ENCODE assay signal across 22 mouse cellular contexts in genomic region chr9:121741168-121741567, GRCm38 (mm10). TPM values are rescaled to one million over a fixed set of nuclear protein-coding genes. Genes with fewer than 3 reads are reported as not detected.
A peak's percentile ranks its signal among the peaks of the same experiment; 100 is the strongest.
DNase-seq lines count a peak whose midpoint lies in the region; TF ChIP-seq lines count a peak whose summit lies in the region.
"Had no signal": no experiment of that assay in that cellular context is flagged by ENCODE, and none has a peak within 500 bp of the region (broad histone marks: within the 10 kb centered on the region; RNA-seq: fewer than 3 reads in every experiment).

No protein-coding gene starts in this region.

- H3K79me2 ChIP-seq in CH12.LX (replicated peaks; ENCODE audit: control insufficient read depth, extremely low read depth, insufficient read depth, poor library complexity, severe bottlenecking) = peaks cover 22% of the 10 kb centered on the region

- H3K4me3 ChIP-seq in CH12.LX (replicated peaks in 1 of 3; ENCODE audit: low read depth in 2 of 3, low read length in 2 of 3, poor library complexity in 1 of 3) = no peak overlapping the region
- no peak overlapping the region for H3K4me3 ChIP-seq in thymus, adult 2 months (ENCODE audit: control insufficient read depth, insufficient read depth, low read length)
- H3K4me3 ChIP-seq: embryonic facial prominence, embryonic 10.5 days; embryonic facial prominence, embryonic 12.5 days; forebrain, embryonic 13.5 days; forebrain, embryonic 15.5 days had no signal

- no peaks in the 10 kb centered on the region for H3K27me3 ChIP-seq in CH12.LX (replicated peaks)
- H3K27me3 ChIP-seq in thymus, adult 2 months (ENCODE audit: control insufficient read depth, insufficient read depth, low read length) = no peaks in the 10 kb centered on the region
- H3K27me3 ChIP-seq: embryonic facial prominence, embryonic 12.5 days; forebrain, embryonic 13.5 days; forebrain, embryonic 15.5 days had no signal

- H3K4me1 ChIP-seq in CH12.LX (ENCODE audit: control insufficient read depth in 1 of 2, insufficient read depth in 2 of 2) = peaks cover 15 to 53% of the 10 kb centered on the region in 2 experiments
- no peaks in the 10 kb centered on the region for H3K4me1 ChIP-seq in thymus, adult 2 months (replicated peaks; ENCODE audit: control insufficient read depth, insufficient read depth, low read length)
- H3K4me1 ChIP-seq: embryonic facial prominence, embryonic 10.5 days; embryonic facial prominence, embryonic 12.5 days; forebrain, embryonic 13.5 days; forebrain, embryonic 15.5 days had no signal

- H3K27ac ChIP-seq in CH12.LX (ENCODE audit: insufficient read depth, low read depth) = peak overlapping the region; percentile 73
- no peak overlapping the region for H3K27ac ChIP-seq in thymus, adult 2 months (ENCODE audit: control insufficient read depth, insufficient read depth, low read length)
- H3K27ac ChIP-seq: embryonic facial prominence, embryonic 10.5 days; embryonic facial prominence, embryonic 12.5 days; forebrain, embryonic 13.5 days; forebrain, embryonic 15.5 days had no signal

- TF ChIP-seq RAD21 in CH12.LX (IDR thresholded peaks at IDR 0.05; ENCODE audit: low read depth, low read length) = no peak; the same call in 1 of the 2 replicates

- TF ChIP-seq EP300 in CH12.LX (IDR thresholded peaks at IDR 0.05; ENCODE audit: low read length) = peak; percentile 100

- TF ChIP-seq CTCF in CH12.LX (conservative IDR thresholded peaks at IDR 0.05 in 1 of 2, IDR thresholded peaks at IDR 0.05 in 1 of 2; ENCODE audit: low read depth in 2 of 2, low read length in 2 of 2) = no peak
- TF ChIP-seq CTCF in thymus, adult 2 months (IDR thresholded peaks at IDR 0.05; ENCODE audit: borderline replicate concordance, control insufficient read depth, extremely low read depth, insufficient read depth, low read length, poor library complexity) = no peak

- dilution Hi-C loops in CH12.LX (cut with MboI; ENCODE audit: extremely low pct_ligation_motif_present, extremely low pct_unique_long_range_greater_than_20kb, low sequenced_read_pairs) = no loop called here

- TF ChIP-seq POLR2A in CH12.LX (IDR thresholded peaks at IDR 0.05; ENCODE audit: low read depth, low read length) = no peak
- TF ChIP-seq POLR2A in thymus, adult 2 months (IDR thresholded peaks at IDR 0.05; ENCODE audit: control insufficient read depth, extremely low read depth, insufficient read depth, low read length, poor library complexity) = no peak

- H3K9ac ChIP-seq in CH12.LX (ENCODE audit: insufficient read depth, low read depth) = 0 out of 2 replicates have a peak overlapping the region, but pooled peaks have one; percentile 19
- H3K9ac ChIP-seq: embryonic facial prominence, embryonic 12.5 days; forebrain, embryonic 13.5 days; forebrain, embryonic 15.5 days; forebrain, postnatal 0 days had no signal

- intact Hi-C loops in gastrocnemius, postnatal 36 days (cut with DNase I) = no loop called here

- H3K4me2 ChIP-seq in CH12.LX (ENCODE audit: insufficient read depth, low read depth, poor library complexity, severe bottlenecking) = peak overlapping the region; percentile 78; the same call in 1 of the 2 replicates
- H3K4me2 ChIP-seq: embryonic facial prominence, embryonic 12.5 days; forebrain, embryonic 13.5 days; forebrain, embryonic 15.5 days had no signal

- in situ Hi-C loops in CH12.LX (cut with MboI; ENCODE audit: low pct_ligation_motif_present, low pct_unique_long_range_greater_than_20kb, low sequenced_read_pairs) = no loop called here

- DNase-seq in CD4-positive, CD25-positive, alpha-beta regulatory T cell, adult 2 months (ENCODE audit: low read depth, low spot score) = peak; percentile 25
- peak; percentile 91 for DNase-seq in CH12.LX (ENCODE audit: extremely low read depth)
- DNase-seq in induced T-regulatory cell, adult 2 months (ENCODE audit: low read depth) = peak; percentile 62
- DNase-seq in gastrocnemius, postnatal 36 days = no peak
- DNase-seq in thymus, adult 2 months = no peak
- DNase-seq in layer of hippocampus, adult 8-10 months (ENCODE audit: low spot score in 2 of 2) = no peak
- DNase-seq in c-Kit-positive CD71-positive TER-119-positive erythroid progenitor cells, embryonic 14.5 days (ENCODE audit: low spot score) = no peak
- DNase-seq: adrenal gland, adult 8-10 months; adrenal gland, postnatal 14 days; adrenal gland, postnatal 36 days; cerebellum, adult 11 months; cerebellum, adult 18-20 months; cerebellum, adult 8-10 months; cerebellum, adult 9-11 months; cerebellum, postnatal 14 days; cerebellum, postnatal 36 days; forebrain, postnatal 0 days had no signal

- H3K9me3 ChIP-seq in CH12.LX (replicated peaks; ENCODE audit: low read length) = no peaks in the 10 kb centered on the region
- H3K9me3 ChIP-seq: embryonic facial prominence, embryonic 10.5 days; embryonic facial prominence, embryonic 12.5 days; forebrain, embryonic 13.5 days; forebrain, embryonic 15.5 days had no signal

- WGBS in thymus, adult 2 months = 97% methylated on average over 3 of the region's 3 CpGs

- H3K36me3 ChIP-seq in CH12.LX (replicated peaks in 1 of 2; ENCODE audit: control insufficient read depth in 1 of 2, insufficient read depth in 1 of 2, low read length in 1 of 2) = peaks cover 31 to 57% of the 10 kb centered on the region in 2 experiments
- peaks cover 49% of the 10 kb centered on the region for H3K36me3 ChIP-seq in thymus, adult 2 months (ENCODE audit: control insufficient read depth, insufficient read depth, low read length)

TF ChIP-seq in CH12.LX, 34 proteins besides CTCF, POLR2A, EP300 and RAD21 (continues in another document):
- 0 out of 2 replicates have a peak, but pooled peaks have one; percentile 62 for TF ChIP-seq TBP (conservative IDR thresholded peaks at IDR 0.05; ENCODE audit: low read depth, low read length)
- TF ChIP-seq KAT2A (IDR thresholded peaks at IDR 0.05; ENCODE audit: insufficient replicate concordance, low read length) = 0 out of 2 replicates have a peak, but pooled peaks have one; percentile 31
- no peak for TF ChIP-seq ZMIZ1 (IDR thresholded peaks at IDR 0.05; ENCODE audit: low read depth, low read length)
- no peak for TF ChIP-seq GABPA (IDR thresholded peaks at IDR 0.05; ENCODE audit: insufficient replicate concordance, low read depth, low read length)
- TF ChIP-seq ZC3H11A (IDR thresholded peaks at IDR 0.05; ENCODE audit: low read depth, low read length) = no peak
- TF ChIP-seq JUND (conservative IDR thresholded peaks at IDR 0.05; ENCODE audit: low read depth, low read length) = peak; percentile 100
- TF ChIP-seq ELF1 (IDR thresholded peaks at IDR 0.05; ENCODE audit: low read depth, low read length) = peak; percentile 66
- peak; percentile 83 for TF ChIP-seq BHLHE40 (IDR thresholded peaks at IDR 0.05; ENCODE audit: low read depth, low read length)
- TF ChIP-seq ZNF384 (IDR thresholded peaks at IDR 0.05; ENCODE audit: low read depth, low read length) = peak; percentile 46; the same call in 1 of the 2 replicates
- TF ChIP-seq CHD2 (IDR thresholded peaks at IDR 0.05; ENCODE audit: low read length) = peak; percentile 91
- peak; percentile 41; the same call in 1 of the 2 replicates for TF ChIP-seq HCFC1 (IDR thresholded peaks at IDR 0.05; ENCODE audit: low read depth, low read length)
- peak; percentile 78 for TF ChIP-seq MAFK (IDR thresholded peaks at IDR 0.05; ENCODE audit: insufficient replicate concordance, low read length)
- no peak for TF ChIP-seq PAX5 (IDR thresholded peaks at IDR 0.05; ENCODE audit: low read length)
- peak; percentile 59; the same call in 1 of the 2 replicates for TF ChIP-seq POLR2AphosphoS2 (IDR thresholded peaks at IDR 0.05; ENCODE audit: low read depth, low read length)
- TF ChIP-seq MYC (IDR thresholded peaks at IDR 0.05; ENCODE audit: low read depth, low read length) = peak; percentile 85
- peak; percentile 42; the same call in 1 of the 2 replicates for TF ChIP-seq E2F4 (IDR thresholded peaks at IDR 0.05; ENCODE audit: insufficient replicate concordance, low read depth, low read length)
- TF ChIP-seq USF2 (conservative IDR thresholded peaks at IDR 0.05; ENCODE audit: low read depth, low read length) = no peak
- TF ChIP-seq CHD1 (IDR thresholded peaks at IDR 0.05; ENCODE audit: low read depth, low read length) = no peak; the same call in none of the 2 replicates

RNA-seq across cellular contexts. Expression of gene Zfp651, which starts 18.0 kb away (rescaled TPM):
- 0.13 and 0.84 TPM in 2 replicates for total RNA-seq in CH12.LX (2012; rRNA removed)
- total RNA-seq in CH12.LX (2014; rRNA removed) = 0.07 and 0.30 TPM in 2 replicates
- polyA plus RNA-seq in CH12.LX (2012; ENCODE audit: insufficient read length, low read depth) = 0.20 and 0.34 TPM in 2 replicates
- total RNA-seq in gastrocnemius, postnatal 36 days (2021) = 100 to 1,000 TPM in 1 of 2 experiments, 10 to 100 TPM in 1; 98.5 to 111 TPM
- 6.9 and 12.2 TPM in 2 replicates for polyA plus RNA-seq in thymus, adult 2 months (2012; rRNA removed)
- total RNA-seq in layer of hippocampus, adult 8-10 months (2022) = 100 to 1,000 TPM in 2 of 4 experiments, 10 to 100 TPM in 2; 97.3 to 102 (median 99.5) TPM

RNA-seq across cellular contexts. Expression of gene Nktr, which starts 22.2 kb away (rescaled TPM):
- total RNA-seq in CH12.LX (2012; rRNA removed) = 31.0 and 39.3 TPM in 2 replicates
- total RNA-seq in CH12.LX (2014; rRNA removed) = 29.1 and 32.2 TPM in 2 replicates
- 65.0 and 65.4 TPM in 2 replicates for polyA plus RNA-seq in CH12.LX (2012; ENCODE audit: insufficient read length, low read depth)
- 10 to 100 TPM; 27.4 to 31.6 TPM for total RNA-seq in gastrocnemius, postnatal 36 days (2021)
- 93.3 and 95.4 TPM in 2 replicates for polyA plus RNA-seq in thymus, adult 2 months (2012; rRNA removed)
- 100 to 1,000 TPM in 3 of 4 experiments, 10 to 100 TPM in 1; 96.7 to 159 (median 122) TPM for total RNA-seq in layer of hippocampus, adult 8-10 months (2022)

RNA-seq across cellular contexts. Expression of gene Ss18l2, which starts 31.0 kb away (rescaled TPM):
- 40.2 and 57.6 TPM in 2 replicates for total RNA-seq in CH12.LX (2012; rRNA removed)
- total RNA-seq in CH12.LX (2014; rRNA removed) = 77.0 and 82.2 TPM in 2 replicates
- polyA plus RNA-seq in CH12.LX (2012; ENCODE audit: insufficient read length, low read depth) = 41.5 and 52.9 TPM in 2 replicates
- 100 to 1,000 TPM in 1 of 2 experiments, 10 to 100 TPM in 1; 95.2 to 104 TPM for total RNA-seq in gastrocnemius, postnatal 36 days (2021)
- polyA plus RNA-seq in thymus, adult 2 months (2012; rRNA removed) = 18.2 and 28.4 TPM in 2 replicates
- total RNA-seq in layer of hippocampus, adult 8-10 months (2022) = 10 to 100 TPM; 64.8 to 73.8 (median 69.7) TPM

RNA-seq across cellular contexts. Expression of gene Sec22c, which starts 35.9 kb away (rescaled TPM):
- total RNA-seq in CH12.LX (2012; rRNA removed) = 3.2 and 4.0 TPM in 2 replicates
- total RNA-seq in CH12.LX (2014; rRNA removed) = 2.4 and 2.5 TPM in 2 replicates
- 4.6 and 5.7 TPM in 2 replicates for polyA plus RNA-seq in CH12.LX (2012; ENCODE audit: insufficient read length, low read depth)
- total RNA-seq in gastrocnemius, postnatal 36 days (2021) = 1 to 10 TPM; 4.7 to 4.9 TPM
- polyA plus RNA-seq in thymus, adult 2 months (2012; rRNA removed) = 43.6 and 49.2 TPM in 2 replicates
- total RNA-seq in layer of hippocampus, adult 8-10 months (2022) = 10 to 100 TPM; 22.7 to 34.7 (median 29.1) TPM

RNA-seq across cellular contexts. Expression of gene Klhl40, which starts 36.2 kb away (rescaled TPM):
- total RNA-seq in CH12.LX (2012; rRNA removed) (not detected in 2 replicates), CH12.LX (2014; rRNA removed) (not detected in 2 replicates)
- not detected in 2 replicates for polyA plus RNA-seq in CH12.LX (2012; ENCODE audit: insufficient read length, low read depth)
- 100 to 1,000 TPM; 113 to 117 TPM for total RNA-seq in gastrocnemius, postnatal 36 days (2021)
- polyA plus RNA-seq in thymus, adult 2 months (2012; rRNA removed) = 0.89 and 0.93 TPM in 2 replicates
- total RNA-seq in layer of hippocampus, adult 8-10 months (2022) = 1 to 10 TPM; 3.5 to 5.7 (median 4.4) TPM
- total RNA-seq: adrenal gland, postnatal 14 days; MEL had no signal

Comparison
In these comparisons a context has a peak if more than half of its experiments do, and no peak if none do; other contexts are left out.
1. DNase-seq: peak in CD4-positive, CD25-positive, alpha-beta regulatory T cell, adult 2 months (single experiment), CH12.LX (single experiment) and induced T-regulatory cell, adult 2 months (single experiment); none in gastrocnemius, postnatal 36 days (0 of 2), thymus, adult 2 months (single experiment), layer of hippocampus, adult 8-10 months (0 of 2) and c-Kit-positive CD71-positive TER-119-positive erythroid progenitor cells, embryonic 14.5 days (single experiment).
2. RNA of gene Zfp651, which starts 18.0 kb away (total RNA-seq): 98.5 to 111 TPM in gastrocnemius, postnatal 36 days and 97.3 to 102 TPM in layer of hippocampus, adult 8-10 months; 0.07 to 0.84 TPM in CH12.LX; every median in the first group is over 10 times any median in the second.